Mouse (Mus musculus) kidney, postnatal 0 days (tissue): ENCODE data around the gene Kcnab3. TPM values are rescaled to one million over a fixed set of nuclear protein-coding genes. Genes with fewer than 3 reads are reported as not detected.

Experiments
- ATAC-seq: fragments of 200-750 bp; cut with Nextera tagmentation; replicated peaks from 2 replicates; pipeline ENCODE4 v1.8.0; 2017; ENCODE audit warnings: low read depth, moderate number of reproducible peaks, moderate TSS enrichment, moderate library complexity; ENCODE audit not compliant: low FRiP score
- DNase-seq: peaks from one replicate; pipeline ENCODE4 v3.0.0-alpha.2; 2016; ENCODE audit warnings: low spot score
- H3K27ac ChIP-seq: fragments of 300-500 bp; sonication (generic); 2 replicates; pipeline ENCODE4 v1.5.1; 2014; ENCODE audit warnings: mild to moderate bottlenecking
- H3K27me3 ChIP-seq: fragments of 300-500 bp; sonication (generic); 2 replicates; pipeline ENCODE4 v1.6.1; 2014; ENCODE audit warnings: low read length, mixed read lengths; ENCODE audit not compliant: insufficient read depth
- H3K36me3 ChIP-seq: fragments of 300-500 bp; sonication (generic); 2 replicates; pipeline ENCODE4 v1.6.1; 2014; ENCODE audit warnings: low read length, mixed read lengths; ENCODE audit not compliant: insufficient read depth
- H3K4me1 ChIP-seq: fragments of 300-500 bp; sonication (generic); replicated peaks from 2 replicates; pipeline ENCODE4 v1.6.1; 2014; ENCODE audit warnings: antibody characterized with exemption, low read length, mixed read lengths; ENCODE audit not compliant: insufficient read depth
- H3K4me2 ChIP-seq: fragments of 300-500 bp; sonication (generic); 2 replicates; pipeline ENCODE4 v1.6.1; 2014; ENCODE audit warnings: mild to moderate bottlenecking, low read length, moderate library complexity, mixed read lengths
- H3K4me3 ChIP-seq: fragments of 300-500 bp; sonication (generic); replicated peaks from 2 replicates; pipeline ENCODE4 v1.5.1; 2014; ENCODE audit warnings: low read depth, low read length
- H3K9ac ChIP-seq: fragments of 300-500 bp; sonication (generic); 2 replicates; pipeline ENCODE4 v1.6.1; 2014; ENCODE audit warnings: low read depth, low read length
- H3K9me3 ChIP-seq: fragments of 300-500 bp; sonication (generic); replicated peaks from 2 replicates; pipeline ENCODE4 v1.6.1; 2016; ENCODE audit warnings: low read length, inconsistent platforms, mixed read lengths
- CTCF ChIP-seq: IDR thresholded peaks from 2 replicates; pipeline ENCODE4 v1.5.1; 2016; ENCODE audit warnings: antibody characterized with exemption, low read depth, mild to moderate bottlenecking, moderate library complexity
- WGBS: fragments of 180-500 bp; shearing (Covaris S2); extraction: QIAGEN DNeasy Blood & Tissue Kit; methylation state at CpG from one replicate; pipeline ENCODE4 v1.1.7; 2014; 5-methylcytosine and 5-hydroxymethylcytosine counted together
- polyA plus RNA-seq: library from polyadenylated mRNA; unstranded; fragments of >200 nt; fragmentation: Nextera tagmentation; extraction: Ambion mirVana; gene quantifications from 2 replicates; pipeline ENCODE4 v1.2.1, GENCODE M21; 2015

The Kcnab3 gene
- polyA plus RNA-seq, 1 experiment from 2014 or later = 2.8 TPM

DNA sequence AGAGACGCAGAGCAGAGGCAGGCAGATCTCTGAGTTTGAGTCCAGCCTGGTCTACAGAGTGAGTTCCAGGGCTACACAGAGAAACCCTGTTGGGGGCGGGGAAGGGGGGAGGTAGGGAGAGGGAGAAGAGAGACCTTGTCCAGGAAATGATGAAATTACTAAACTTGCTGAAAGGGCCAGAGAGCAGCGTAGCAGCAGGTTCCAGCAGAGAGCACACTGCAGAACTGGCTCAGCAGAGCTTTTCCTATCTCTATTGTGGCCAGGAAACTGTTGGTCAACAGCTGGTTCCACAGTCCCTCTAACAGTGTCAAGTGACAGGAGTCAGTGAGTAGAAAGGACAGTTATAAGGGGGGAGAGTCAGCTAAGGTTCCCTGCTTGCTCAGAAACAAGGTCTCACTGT, 53.5 kb downstream of the Kcnab3 start:
- H3K9ac ChIP-seq = no peak overlapping the region
- no peaks in the 10 kb centered on the region for H3K4me1 ChIP-seq
- WGBS = 84% methylated on average over 3 of the region's 3 CpGs
- H3K4me3 ChIP-seq = no peak overlapping the region
- H3K36me3 ChIP-seq = 0 out of 2 replicates have a peak, but pooled peaks cover 4% of the 10 kb centered on the region
- H3K9me3 ChIP-seq = no peaks in the 10 kb centered on the region
- H3K27me3 ChIP-seq = no peaks in the 10 kb centered on the region
- no peak overlapping the region for H3K4me2 ChIP-seq
- no peak overlapping the region for H3K27ac ChIP-seq
- ATAC-seq (no peak), DNase-seq (no peak)
- TF ChIP-seq CTCF = no peak

DNA sequence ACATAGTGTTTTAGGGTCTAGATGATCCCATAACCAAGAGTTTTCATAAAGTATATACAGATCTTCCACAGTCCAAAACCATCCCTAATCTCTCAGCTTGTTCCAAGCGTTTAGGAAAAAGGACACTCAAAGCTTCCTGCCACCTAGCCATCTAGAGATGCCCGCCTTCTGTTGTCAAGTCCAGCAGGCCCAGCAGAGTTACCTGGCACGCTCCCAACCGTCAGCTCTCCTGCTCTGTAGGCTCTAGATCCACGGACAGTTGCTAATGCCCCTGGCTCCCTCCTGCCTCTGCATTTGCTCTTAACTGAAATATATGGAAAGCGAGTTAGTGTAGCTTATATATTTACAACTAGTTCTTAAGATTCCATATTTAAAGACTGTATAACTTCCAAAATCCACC, 55.3 kb downstream of the Kcnab3 start:
- Histone ChIP-seq H3K9ac (no peak overlapping the region), H3K9me3 (no peaks in the 10 kb centered on the region), H3K4me3 (no peak overlapping the region), H3K36me3 (0 out of 2 replicates have a peak, but pooled peaks cover 3% of the 10 kb centered on the region), H3K4me1 (no peaks in the 10 kb centered on the region), H3K4me2 (no peak overlapping the region), H3K27ac (no peak overlapping the region), H3K27me3 (no peaks in the 10 kb centered on the region)
- 77% methylated on average over 6 of the region's 6 CpGs for WGBS
- no peak for TF ChIP-seq CTCF
- DNase-seq (no peak), ATAC-seq (no peak)

Other genes starting within 250 kb of the Kcnab3 start
- 66.7 and 67.7 TPM in 2 replicates for gene Vamp2, start 237.8 kb upstream of the Kcnab3 start, polyA plus RNA-seq
- gene Per1, start 231.0 kb upstream of the Kcnab3 start, polyA plus RNA-seq = 7.4 and 9.9 TPM in 2 replicates
- gene Hes7, start 205.9 kb upstream of the Kcnab3 start, polyA plus RNA-seq = 0.42 and 0.50 TPM in 2 replicates
- gene 9130213A22Rik, start 203.7 kb upstream of the Kcnab3 start, polyA plus RNA-seq = 0.25 and 0.31 TPM in 2 replicates
- 0.54 and 0.69 TPM in 2 replicates for gene Aloxe3, start 200.4 kb upstream of the Kcnab3 start, polyA plus RNA-seq
- 0.27 and 0.36 TPM in 2 replicates for gene Alox12b, start 169.3 kb upstream of the Kcnab3 start, polyA plus RNA-seq
- gene Alox8, start 128.4 kb upstream of the Kcnab3 start, polyA plus RNA-seq = 0.17 and 0.61 TPM in 2 replicates
- gene Gucy2e, start 89.2 kb upstream of the Kcnab3 start, polyA plus RNA-seq = 0.13 and 0.24 TPM in 2 replicates
- 12.6 and 14.5 TPM in 2 replicates for gene Cntrob, start 2.5 kb upstream of the Kcnab3 start, polyA plus RNA-seq
- gene Trappc1, start 2.3 kb upstream of the Kcnab3 start, polyA plus RNA-seq = 171 and 173 TPM in 2 replicates
- gene Rnf227, start 14.2 kb downstream of the Kcnab3 start, polyA plus RNA-seq = 15.6 and 18.3 TPM in 2 replicates
- gene Chd3, start 43.1 kb downstream of the Kcnab3 start, polyA plus RNA-seq = 38.0 and 42.3 TPM in 2 replicates
- gene Naa38, start 69.2 kb downstream of the Kcnab3 start, polyA plus RNA-seq = 183 and 198 TPM in 2 replicates
- 16.6 and 19.8 TPM in 2 replicates for gene Cyb5d1, start 69.4 kb downstream of the Kcnab3 start, polyA plus RNA-seq
- 55.5 and 61.3 TPM in 2 replicates for gene Tmem88, start 72.0 kb downstream of the Kcnab3 start, polyA plus RNA-seq
- gene Kdm6b, start 87.4 kb downstream of the Kcnab3 start, polyA plus RNA-seq = 23.2 and 26.8 TPM in 2 replicates
- gene Dnah2, start 222.9 kb downstream of the Kcnab3 start, polyA plus RNA-seq = 0.32 and 0.52 TPM in 2 replicates
- gene Efnb3, start 233.9 kb downstream of the Kcnab3 start, polyA plus RNA-seq = 7.7 and 7.8 TPM in 2 replicates